Mouse (Mus musculus): ENCODE data around the gene Mex3a. TPM values are rescaled to one million over a fixed set of nuclear protein-coding genes. Genes with fewer than 3 reads are reported as not detected.

Gene Mex3a
- total RNA-seq (2015), result 3.8 and 3.9 TPM in 2 replicates
- 1.7 and 2.8 TPM in 2 replicates for total RNA-seq (2017)

DNA sequence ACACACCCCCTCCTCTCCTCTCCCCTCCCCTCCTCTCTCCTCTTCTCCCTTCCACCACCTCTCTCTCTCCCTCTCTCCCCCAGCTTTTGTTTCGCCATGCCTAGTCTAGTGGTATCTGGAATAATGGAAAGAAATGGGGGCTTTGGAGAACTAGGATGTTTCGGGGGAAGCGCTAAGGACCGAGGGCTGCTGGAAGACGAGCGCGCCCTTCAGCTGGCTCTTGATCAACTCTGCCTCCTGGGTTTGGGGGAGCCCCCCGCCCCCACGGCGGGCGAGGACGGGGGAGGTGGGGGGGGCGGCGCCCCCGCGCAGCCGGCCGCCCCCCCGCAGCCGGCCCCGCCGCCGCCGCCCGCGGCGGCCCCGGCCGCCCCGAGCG lies at the start of gene Mex3a:
Gene Mex3a, plus strand, starts transcription at position 97 of the 376 bp plus-strand sequence.
- ATAC-seq (replicated peaks; ENCODE audit: poor library complexity), result no peak

DNA sequence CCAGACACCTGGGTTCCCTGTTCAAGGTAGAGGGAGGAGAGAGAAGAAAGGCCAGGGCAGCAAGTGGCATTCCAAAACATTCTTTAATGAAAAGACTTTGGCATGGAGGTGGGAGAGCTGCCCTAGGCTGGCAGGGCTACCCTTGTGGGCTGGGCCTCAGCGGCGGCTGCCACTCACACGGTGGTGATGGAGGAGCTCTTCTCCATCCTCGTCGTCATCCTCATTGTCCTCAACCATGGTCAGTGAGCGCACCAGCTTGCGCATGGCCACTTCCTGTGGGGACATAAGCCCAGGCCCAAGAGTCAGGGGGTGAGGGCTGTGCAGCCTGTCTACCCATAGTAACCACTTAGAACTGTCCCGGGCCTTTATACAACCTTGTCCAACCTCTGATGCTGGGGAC lies 49.1 kb upstream of the Mex3a start:
- no peak for ATAC-seq (replicated peaks; ENCODE audit: poor library complexity)

DNA sequence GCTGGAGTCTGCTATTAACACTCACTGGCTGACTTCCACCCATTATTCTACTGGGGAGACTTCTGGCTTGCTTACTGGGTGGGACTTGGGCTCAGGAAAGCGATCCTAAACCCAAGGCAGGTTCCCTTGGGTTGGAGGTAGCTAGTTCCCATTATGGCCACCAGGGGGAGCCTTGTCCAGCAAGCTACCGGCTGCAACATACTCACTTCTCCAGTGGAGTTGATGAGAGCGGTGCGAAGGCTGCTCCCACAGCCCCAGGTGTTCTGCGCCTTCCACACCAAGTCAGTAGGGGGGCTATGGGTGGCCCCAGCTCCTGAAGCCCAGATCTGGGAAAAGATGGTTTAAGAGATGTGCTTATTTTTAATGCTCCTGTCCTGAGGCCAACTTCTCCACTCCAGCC lies 48.6 kb upstream of the Mex3a start:
- ATAC-seq (replicated peaks; ENCODE audit: poor library complexity), result peak; percentile 82

DNA sequence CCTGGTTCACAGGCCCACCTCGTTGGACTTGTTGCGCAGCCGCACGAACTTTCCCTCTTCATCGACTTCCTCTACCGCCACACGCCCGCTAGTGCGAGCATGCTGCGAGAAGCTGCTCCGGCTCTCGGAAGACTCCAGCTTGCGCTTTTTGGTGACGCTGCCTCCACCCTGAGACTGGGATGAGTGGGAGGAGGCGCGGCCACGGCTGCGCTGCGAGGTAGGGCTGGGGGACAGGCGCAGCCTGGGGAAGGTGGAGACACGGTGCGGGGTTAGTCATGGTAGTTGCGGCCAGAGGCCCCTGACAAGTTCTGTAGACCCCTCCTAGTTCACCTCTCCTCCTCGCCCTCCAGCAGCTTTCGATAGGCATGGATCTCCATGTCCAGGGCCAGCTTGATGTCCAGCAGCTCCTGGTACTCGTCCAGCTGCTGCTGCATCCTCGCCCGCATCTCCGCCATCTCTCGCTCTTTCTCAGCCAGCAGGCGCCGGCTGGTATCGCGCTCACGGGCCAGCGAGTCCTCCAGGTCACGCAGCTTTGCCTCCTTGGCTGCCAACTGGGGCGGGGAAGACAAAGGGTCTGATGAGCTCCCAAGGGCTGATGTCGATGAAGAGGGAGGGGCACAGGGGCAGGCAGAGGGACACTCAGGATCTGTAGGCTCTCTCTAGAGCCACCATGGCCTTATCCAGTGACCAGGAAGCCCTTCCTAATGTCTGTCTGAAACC lies 47.4 kb upstream of the Mex3a start:
- ATAC-seq (replicated peaks; ENCODE audit: poor library complexity), result peak; percentile 22; the same call in 1 of the 2 replicates

DNA sequence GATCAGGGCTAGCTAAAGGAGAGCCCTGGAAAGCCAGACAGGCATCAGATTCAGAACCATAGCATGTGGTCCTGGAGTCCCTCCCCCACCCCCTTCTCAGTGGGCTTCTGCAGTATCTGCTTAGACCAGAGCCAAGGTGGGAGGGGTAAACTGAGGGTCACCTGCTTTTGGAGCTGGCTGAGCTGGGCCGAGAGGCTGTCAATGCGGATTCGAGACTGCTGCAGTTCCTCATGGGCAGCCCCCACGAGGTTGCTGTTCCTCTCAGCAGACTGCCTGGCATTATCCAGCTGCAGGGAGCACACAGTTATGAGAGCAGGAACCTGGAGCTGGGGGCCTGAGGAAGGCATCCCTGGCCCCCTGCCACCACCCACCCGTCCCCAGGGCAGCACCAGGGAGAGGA lies 46.2 kb upstream of the Mex3a start:
- no peak for ATAC-seq (replicated peaks; ENCODE audit: poor library complexity)

DNA sequence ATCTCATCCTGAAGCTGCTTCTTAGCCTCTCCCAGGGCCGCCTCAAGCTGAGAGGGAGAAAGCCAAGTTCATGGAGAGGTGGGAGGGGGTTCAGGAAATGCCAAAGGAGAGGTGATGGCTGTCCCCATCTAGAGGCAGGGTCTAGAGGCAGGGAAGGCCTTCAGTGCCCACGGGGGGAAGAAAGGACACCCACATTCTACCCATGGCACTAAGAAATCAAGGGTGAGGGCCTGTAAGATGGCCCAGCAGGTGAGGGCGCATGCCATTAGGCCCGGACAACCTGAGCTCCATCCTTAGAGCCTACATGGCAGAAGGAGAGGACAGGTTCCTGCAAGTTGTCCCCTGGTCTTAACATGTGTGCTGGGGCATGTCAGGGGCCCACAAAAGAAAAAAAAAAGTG lies 45.3 kb upstream of the Mex3a start:
- ATAC-seq (replicated peaks; ENCODE audit: poor library complexity), result no peak

DNA sequence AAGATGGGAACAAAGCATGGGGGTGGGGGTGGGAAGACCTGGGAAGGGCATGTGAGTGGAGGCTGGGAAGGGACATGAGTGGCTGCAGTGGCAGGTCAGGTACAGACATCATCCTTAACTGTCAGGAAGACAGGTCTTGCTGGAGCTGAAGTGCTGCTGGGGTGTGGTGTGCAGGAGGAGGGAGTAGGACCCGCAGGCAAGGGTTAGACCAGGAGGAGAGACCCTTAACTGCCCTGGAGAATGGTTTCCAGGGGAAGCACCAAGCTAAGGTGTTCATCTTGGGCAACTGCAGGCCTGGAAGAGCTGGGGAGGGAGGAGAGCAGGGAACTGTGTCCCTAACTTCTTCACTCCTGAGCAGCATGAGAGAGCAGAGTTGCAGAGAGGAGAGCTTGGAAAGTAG lies 44.8 kb upstream of the Mex3a start:
- no peak for ATAC-seq (replicated peaks; ENCODE audit: poor library complexity)

DNA sequence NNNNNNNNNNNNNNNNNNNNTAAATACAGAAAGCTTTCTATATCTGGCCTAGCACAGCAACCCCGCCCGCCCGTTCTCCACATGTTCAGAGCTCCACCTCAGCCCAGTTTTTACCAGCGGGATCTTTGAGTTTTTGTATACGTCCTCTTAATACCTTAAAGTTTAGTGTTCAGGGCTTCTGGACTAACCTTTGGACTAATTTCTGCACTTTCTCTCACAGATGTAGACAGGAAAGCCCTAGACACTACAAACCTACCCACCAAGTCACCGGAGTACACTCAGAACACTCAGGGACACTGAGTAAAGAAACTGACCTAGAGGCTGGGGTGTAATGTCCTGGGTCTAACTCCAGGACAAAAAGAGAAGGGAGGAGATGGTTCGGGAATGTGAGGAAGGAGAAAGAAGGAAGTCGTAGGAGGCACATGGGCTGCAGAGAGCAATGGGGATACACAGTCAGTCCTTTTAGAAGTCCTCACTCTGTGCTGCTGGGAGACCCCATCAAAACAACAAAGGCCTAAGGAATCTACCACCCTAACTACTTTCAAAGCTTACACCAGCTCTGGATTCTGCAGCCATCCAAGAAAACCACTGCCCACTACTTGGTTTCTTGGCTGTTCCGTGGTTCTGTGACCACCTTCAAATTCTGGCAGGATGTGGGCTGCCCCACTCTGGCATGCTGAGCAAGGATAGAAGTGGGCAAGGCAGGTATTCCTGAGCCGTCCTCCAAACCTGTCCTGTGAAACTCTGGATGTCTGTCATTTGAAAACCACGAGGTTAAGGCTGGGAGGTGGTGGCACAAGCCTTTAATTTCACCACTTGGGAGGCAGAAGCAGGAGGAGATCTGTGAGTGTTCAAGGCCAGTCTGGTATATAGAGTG lies 38.3 kb upstream of the Mex3a start:
- ATAC-seq (replicated peaks; ENCODE audit: poor library complexity), result no peak

DNA sequence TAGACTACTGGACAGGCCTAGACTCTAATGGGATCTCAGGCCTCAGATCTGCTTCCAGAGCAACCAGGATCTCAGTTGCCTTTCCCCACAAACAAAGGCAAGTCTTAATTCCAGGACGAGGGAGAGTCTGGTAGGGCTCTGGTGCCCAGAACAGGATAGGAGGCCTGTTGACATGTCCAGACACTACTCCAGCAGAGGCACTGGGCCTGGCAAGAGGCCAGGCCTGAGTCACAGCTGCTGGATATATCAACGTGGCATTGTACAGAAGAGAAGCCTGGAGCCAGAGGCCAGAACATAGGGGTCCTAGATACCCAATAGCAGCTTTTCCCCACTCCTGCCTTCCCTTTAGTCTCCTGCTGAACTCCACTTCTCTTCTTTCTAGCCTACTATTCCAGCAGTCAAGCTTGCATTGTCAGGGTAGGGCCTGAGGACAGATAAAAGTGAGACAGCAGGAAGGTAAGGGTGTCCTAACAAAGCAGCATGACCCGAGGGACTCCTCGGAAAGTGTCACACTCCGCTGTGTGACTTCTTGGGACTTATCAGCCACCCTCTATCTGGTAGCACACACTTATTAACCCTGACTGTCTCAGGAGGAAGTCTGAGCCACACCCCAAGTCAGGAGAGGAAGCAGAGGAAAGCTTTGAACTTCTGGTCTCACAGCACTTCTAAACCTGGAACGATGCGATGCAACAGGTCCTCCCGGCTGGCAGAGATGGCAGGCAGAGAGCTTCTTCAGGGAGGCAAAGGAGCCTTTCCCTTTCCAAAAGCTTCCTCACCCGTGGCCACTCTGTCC lies 37.2 kb upstream of the Mex3a start:
- ATAC-seq (replicated peaks; ENCODE audit: poor library complexity), result peak; percentile 42

DNA sequence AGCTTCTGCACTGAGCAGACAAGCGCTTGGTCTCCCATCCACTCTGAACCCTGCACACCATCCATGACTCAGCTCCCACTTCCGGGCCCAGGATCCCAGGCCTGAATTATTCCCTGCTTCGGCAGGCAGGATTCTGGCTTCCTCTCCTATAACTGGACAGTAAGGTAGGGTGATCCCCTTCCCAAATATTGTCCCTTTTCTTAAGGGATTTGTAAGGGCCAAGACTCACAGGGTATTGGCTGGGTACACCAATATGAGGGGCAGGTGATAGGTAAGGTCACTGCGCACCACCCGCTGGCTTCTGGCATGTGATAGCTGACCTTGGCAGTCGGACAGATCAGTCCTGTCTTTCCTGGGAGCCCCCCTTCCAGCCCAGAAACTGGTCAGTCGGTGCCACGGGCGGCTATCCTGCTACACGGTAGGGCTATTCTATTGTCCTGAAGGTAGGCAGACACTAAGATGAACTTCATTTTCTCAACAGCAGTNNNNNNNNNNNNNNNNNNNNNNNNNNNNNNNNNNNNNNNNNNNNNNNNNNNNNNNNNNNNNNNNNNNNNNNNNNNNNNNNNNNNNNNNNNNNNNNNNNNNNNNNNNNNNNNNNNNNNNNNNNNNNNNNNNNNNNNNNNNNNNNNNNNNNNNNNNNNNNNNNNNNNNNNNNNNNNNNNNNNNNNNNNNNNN lies 36.3 kb upstream of the Mex3a start:
- no peak for ATAC-seq (replicated peaks; ENCODE audit: poor library complexity)

DNA sequence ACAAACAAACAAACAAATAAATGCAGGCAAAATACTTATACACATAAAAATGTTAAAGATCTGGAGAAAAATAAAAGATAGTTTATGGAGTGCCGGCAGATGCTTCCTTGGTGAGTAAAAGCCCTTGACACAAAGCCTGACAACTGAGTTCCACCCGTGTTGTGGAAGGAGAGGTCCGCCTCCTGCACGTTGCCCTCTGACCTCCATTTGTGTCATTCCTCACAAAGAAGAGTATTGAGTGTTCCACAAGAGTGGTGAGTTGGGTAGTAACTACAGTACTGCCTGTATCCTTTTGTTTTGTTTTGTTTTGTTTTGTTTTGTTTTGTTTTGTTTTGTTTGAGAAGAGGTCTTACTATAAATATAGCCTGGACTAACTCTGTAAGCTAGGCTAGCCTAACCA lies 32.6 kb upstream of the Mex3a start:
- ATAC-seq (replicated peaks; ENCODE audit: poor library complexity), result no peak

DNA sequence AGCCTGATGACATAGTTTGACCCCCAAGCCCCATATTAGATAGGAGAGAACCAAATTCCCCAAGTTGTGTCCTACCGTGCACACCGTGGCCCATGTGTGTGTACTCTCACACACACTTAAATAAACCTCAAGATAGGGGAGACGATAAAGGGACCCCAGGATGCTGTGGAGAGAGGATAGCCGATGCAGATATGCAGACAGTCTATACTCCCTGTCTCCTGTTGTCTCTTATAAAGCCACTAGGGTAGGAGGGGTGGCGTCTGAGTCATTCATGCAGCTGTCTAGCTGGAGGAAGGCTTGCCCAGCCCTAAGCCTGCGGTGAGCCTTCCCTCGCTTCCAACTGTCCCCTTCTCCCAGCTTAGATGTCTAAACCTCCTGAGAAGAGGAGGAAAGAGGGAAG lies 32.1 kb upstream of the Mex3a start:
- ATAC-seq (replicated peaks; ENCODE audit: poor library complexity), result no peak

DNA sequence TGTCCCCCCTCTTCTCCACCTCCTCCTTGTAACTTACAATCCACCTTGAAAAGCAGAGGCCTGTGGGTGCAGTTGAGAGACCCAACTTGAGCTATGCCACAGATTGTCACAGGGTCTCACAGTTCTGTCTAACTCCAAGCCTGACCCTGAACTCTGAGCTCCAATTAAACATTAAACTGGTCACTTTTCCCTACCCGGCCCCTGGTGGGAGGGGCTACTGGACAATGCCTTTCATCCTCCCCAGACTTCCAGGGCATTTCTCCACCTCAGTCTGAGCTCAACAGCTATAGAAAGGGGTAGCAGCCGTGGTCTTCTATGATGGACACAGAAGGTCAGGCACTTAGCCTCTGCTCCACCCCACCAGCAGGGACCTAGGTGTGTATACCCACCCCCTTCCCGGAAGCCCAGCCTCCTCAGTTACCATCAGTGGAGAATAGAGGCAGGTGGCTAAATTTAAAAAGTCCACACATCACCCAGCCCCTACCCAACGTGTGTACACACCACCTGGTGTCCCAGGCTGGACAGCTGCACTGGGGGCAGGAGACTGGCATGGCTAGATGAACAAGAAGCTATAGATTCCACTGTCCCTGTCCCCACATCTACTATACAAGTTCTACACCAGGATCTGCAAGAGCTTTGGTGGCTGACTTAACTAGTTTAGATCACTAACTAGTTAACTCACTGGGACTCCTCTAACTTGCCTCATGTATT lies 31.4 kb upstream of the Mex3a start:
- ATAC-seq (replicated peaks; ENCODE audit: poor library complexity), result no peak

DNA sequence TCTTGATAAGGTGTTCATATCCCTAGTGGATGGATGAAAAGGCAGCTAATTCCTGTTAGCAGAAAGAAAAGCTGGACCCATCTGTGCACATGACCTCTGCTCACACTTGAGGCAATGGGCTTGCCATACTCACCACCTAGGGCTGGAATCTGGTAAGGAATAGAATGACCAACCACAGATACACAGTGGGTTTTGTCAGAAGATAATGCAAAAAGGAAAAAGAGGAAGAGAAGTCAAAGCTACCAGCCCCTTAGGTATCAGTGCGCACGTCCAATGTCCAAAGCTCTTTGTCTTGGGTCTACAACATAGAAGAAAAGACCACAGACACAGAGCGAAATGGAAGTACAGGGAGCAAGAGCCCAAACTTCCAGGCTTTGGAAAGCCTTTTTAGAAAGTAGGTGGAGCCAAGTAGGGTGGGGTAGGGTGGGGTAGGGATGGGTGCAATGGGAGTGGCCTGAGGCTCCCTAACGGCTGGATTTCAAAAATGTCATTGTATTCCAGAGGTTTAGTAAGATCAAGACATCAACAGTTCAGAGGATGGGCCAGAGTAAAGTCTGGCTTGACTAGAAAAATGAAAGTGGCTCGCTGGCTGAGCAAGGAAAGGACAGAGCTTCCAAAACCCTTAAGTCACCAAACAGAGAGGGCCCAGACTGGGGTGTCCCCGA lies 30.7 kb upstream of the Mex3a start:
- no peak for ATAC-seq (replicated peaks; ENCODE audit: poor library complexity)

DNA sequence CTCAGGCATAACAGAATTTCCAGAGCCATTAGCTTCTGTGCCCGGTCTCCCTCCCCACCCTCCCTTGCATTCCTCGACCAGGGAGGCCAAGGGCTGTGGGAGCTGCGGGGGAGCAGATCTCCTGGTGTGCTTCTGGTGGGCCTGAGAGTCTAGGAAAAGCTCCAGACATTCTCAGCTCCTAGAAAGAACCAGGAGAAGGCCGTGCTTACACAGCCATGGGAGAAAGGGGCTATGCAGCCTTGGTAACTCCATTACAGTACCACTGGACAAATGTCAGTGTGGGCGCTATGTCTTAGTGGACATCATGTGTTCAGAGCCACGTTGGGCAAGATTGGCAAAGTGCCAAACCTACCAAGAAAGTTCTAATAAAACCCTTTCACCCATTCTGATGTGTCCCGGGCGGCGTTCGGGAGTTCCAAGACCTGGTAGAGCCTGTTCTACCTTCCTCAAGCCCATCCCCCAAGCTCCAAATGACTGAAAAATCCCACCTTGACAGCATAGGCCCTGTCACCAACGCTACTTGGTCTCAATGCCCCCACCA lies 30.1 kb upstream of the Mex3a start:
- ATAC-seq (replicated peaks; ENCODE audit: poor library complexity), result no peak

DNA sequence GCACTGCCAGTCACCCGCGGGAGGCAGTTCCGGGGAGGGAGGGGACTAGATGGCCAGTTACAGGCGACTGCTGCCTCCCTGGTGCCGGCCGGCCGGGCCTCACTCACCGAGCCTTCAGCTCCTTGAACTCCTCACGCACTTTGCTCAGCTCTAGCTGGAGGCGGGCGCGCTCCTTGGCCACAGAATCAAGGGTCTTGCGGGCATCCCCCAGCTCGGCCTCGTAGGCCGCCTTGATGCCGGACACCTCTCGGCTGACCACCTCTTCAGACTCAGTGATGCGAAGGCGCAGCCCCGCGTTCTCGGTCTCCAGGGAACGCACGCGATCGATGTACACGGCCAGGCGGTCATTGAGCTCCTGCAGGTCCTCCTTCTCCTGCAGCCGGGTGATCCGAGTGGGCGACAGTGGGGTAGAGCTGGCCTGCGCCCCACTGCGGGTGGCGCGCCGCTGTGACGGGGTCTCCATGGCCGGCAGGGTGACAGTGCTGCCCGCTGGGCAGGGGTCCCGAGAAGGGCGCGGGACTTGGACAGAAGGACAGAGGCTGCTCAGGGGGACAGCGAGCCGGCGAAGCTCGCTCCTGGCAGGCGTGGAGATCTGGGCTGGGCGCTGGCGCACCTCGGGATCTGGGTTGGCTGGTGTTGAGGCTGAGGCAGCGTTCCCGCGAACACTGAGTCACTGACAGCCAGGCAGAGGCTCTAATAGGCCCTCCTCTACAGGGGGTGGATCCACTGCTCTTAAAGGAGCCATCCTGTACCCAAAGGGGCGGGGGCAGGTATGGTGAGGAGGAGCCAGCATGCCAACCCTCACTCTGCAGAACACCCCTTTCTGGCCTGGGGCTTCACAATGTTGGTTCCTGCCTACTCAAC lies 29.3 kb upstream of the Mex3a start:
- ATAC-seq (replicated peaks; ENCODE audit: poor library complexity), result peak; percentile 92

DNA sequence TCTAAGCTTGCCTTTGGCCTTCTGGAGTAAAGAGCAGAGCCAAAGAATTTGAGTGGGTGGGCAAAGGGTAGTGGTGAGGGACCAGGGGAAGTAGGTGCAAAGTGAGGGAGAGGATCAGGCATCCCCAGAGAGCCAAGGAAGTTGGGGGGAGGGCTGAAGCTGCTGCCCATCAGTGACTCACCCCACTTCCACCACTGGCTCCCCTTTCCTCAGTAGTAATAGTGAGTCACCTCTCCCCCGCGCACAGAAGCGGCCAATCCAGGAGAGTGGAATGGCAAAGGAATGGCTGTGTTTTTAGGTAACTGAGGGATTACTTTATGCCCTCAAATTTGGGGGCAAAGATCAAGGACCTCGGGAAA lies 28.7 kb upstream of the Mex3a start:
- no peak for ATAC-seq (replicated peaks; ENCODE audit: poor library complexity)

DNA sequence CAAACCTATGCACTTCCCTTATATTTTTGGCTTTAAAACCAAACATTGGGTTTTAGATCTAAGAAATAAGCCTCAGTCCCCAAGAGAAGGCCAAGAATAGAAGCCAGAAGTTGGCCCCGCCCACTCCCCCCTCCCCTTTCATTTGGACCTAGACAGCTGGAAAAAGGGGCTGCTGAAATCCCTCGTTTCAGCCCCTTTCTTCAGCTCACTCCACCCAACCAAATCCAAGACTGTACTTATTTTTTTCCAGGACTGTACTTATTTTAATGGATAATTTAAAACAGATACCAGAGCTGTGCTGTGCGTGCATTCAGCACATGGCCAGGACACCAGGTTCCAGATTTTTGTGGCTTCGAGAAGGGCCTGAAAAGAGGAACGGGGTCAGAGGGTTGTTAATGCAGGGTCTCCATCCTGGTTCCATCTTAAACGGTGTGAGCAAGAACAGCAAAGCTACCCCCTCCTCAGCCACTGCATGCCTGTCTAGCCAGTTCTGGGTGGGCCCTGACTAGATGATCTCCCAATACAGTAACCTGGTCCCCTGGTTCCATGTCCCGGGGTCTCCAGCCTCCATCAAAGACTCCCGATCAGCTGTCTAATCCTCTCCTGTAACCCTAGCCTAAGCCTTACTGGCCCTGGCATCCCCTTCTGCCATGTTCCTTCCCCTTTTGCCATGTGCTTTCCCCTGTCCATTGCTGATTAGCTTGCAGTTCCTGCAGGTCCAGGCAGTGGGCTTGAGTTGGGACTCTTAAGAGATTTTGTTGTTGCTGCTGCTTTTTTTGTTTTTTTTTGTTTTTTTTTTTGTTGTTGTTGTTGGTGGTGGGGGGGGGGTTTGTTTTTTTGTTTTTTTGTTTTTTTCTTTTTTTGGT lies 28.1 kb upstream of the Mex3a start:
- no peak for ATAC-seq (replicated peaks; ENCODE audit: poor library complexity)

Measured in megakaryocyte progenitor cell, adult 5-6 weeks (primary cell).